Mouse (Mus musculus) thymus, postnatal 14 days (tissue): ENCODE measurements at regions not wholly inside any gene's neighbourhood (a gene's known extent, or its start where the extent isn't known, plus 50 kb on each side); places are given as distances from the start of the nearest gene placed in this dataset.

Experiments
- DNase-seq: peaks from one replicate; pipeline ENCODE4 v3.0.0; 2021

DNA sequence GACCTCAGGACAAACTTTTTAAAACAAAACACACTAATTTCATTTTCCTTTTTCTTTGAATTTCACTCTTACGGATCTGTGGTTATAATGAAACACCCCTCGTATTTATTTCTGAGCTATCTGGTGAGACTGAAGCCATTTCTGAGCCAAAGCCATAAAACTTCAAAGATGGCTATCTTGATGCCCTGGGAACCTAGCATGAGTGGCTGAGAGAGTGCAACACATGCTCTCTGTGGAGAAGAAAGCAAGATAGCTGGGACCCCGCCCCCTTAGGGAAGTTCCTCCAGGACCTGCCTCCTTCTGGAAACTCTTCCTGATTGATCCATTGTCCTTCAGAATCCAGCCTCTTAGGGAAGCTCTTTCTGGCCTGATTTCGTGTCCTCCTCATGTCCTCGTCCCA lies 57.6 kb upstream of the Myb start:
- peak; percentile 21 for DNase-seq

DNA sequence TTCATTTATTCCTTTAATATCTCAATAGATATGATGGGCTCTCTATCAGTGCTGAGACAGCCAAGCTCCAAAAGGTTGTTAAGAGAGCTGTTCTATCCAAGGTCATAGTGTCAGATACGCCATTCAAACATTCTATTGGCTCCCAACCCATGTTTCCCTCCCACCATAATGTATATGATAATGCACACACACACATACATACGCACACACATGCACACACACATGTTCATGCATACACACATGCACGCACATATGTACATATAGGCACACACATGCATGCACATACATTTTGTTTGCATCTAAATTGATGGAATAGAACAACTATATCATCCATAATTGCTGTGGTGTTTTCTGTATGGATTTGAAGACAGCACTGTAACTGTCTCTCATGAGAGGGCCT lies 60.0 kb upstream of the Myb start:
- no peak for DNase-seq

DNA sequence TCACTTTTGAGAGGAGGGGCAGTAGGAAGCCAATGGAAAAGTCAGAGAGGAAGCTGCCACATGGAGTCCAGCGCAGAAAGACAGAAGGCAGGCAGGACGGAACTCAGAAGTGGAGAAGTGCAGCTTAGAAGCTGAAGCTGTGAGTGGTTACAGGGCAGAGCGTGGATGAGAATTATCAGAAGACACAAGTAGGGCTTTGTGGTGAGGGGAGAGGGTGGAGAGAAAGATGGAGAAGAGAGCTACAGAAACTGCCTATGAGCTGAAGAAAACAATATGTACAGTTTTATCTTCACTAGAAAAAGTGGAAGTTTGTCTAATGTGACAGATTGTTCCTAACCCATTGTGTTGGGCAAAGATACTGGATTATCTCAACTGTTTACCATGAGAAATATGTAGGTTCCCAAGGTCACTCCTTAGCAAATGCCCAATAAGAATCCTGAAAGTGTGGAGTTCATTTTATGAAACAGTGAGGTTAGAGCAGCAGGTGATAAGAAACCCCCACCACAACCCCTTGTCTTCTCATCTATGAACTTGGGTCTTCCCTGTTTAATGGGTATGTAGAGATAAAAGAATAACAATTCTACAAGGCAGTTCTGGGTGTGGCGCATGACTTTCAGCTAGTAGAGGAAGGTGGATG lies 60.6 kb upstream of the Myb start:
- DNase-seq, result peak; percentile 5

DNA sequence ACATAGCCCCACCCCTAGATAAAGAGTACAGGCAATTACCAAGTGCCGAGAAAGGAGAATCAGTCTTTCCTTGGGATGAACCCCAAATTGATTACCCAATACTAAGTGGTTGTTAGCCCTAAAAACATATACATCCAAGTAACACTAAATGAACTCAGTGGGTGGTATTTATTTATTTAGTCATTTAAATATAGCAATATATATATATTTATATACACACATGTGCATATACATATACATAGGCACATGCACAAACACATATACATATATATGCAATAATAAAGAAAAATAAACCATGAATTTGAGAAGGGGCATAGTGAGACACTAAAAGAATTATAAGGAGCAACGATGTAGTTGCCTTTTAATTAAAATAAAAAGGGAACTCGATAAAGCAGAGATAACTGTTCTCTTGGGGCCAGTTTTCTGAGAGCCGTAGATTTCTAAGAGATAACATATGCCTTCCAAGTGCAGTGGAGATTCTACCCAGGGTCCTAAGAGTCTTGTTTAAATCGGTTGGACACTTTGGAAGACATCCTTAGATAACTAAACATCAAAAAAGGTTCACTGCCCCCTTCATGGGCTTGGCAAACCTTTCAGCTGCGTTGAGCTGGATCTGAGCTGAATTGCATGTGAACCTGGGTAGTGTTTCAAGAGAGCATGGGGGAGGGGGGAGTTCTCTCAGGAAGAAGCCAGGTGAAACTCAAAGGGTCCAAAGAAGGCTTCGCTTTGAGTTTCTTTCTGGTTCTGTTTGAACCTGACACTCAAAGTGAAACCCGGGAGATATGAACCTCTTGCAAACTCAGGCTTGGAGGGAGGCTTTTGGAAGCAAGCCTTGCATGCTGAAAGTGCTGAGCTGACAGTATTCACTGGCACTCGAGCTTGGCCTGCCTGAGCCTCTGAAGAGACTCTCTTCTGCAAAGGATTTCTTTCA lies 61.6 kb upstream of the Myb start:
- DNase-seq, result peak; percentile 74

DNA sequence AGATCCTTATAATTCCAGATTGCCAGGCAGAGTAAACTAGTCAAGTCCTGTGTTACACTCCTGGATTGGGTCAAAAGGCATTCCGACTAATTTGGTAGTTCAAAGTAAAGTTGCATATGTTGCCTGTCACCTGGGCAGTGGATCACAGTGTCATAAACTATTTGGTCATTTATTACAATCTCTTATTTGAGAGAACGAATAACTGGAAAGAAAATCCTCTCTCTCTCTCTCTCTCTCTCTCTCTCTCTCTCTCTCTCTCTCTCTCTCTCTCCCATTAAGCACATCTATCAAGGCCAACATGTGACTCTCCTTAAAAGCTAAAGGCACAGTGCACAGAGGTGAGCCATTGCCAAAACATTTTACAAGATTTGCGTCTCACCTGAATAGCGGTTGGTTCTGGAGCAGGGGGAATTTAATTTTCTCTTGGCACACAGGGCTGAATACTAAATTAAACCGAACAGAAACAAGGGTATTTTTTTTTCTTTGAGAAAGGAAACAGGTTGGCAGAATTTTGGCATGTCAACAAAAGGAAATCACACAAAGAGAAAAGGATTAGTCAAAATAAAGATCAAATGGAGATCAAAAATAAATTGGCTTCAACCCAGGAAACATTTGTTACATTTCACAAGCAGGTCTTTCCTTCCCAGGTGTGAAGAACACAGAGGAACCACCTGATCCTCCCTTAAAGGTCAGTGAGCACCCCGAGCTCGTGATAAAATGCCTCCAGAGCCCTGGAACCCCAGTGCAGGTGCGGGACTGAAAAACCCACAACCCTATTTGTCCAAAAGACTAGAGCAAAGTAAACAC lies 62.5 kb upstream of the Myb start:
- peak; percentile 41 for DNase-seq

DNA sequence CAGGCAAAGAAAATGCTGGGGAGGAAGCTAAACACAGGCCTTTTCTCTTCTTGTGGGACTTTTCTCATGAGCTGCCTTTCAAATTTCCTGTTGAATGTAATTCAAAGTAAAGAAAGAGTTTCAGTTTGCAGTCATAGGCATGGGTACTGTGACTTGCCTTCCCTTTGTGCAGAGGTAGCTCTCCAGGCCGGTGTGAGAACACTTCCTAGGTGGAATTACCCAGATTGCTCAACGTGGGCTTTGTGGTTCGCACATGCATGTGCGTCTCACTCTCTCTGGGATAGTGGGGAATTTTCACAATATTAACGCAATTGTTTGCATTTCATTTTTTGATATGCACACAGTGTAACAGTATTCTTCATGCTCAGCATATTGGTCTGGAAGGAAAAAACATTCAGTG lies 63.4 kb upstream of the Myb start:
- peak; percentile 39 for DNase-seq

DNA sequence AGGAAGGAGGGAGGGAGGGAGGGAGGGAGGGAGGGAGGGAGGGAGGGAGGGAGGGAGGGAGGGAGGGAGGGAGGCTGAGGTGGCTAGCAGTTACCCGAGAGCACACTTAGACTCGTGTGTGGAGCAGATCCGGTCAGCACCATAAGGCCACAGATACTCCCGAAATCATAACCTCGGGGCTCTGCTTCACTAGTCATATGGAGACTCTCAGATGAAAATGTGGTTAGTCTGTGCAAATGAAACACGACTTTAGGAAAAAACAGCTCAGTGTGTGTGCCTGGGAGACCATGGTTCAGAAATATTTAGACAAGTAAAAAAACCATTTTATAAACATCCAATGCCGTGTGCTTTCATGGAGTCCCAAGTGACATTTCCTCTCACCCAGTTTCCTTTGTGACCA lies 65.4 kb upstream of the Myb start:
- DNase-seq, result peak; percentile 2

DNA sequence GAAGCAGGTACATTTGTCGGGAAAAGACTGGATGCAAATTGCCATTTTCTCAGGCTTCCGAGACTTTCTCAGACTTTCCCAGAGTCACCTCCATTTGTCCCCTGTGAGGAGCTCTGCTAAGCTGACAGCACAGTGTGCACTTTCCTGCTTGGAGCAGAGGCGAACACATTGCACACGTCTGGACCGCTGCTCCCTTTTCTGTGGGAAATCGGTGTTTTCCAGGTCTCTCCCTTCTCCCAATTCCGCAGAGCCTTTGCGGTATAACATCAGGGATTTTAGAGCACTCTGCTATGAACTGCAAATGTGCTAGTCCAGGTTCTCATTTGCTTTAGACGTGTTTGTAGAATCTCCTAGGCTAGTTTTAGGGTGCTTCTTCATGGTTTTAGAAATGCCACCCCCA lies 67.0 kb upstream of the Myb start:
- DNase-seq, result peak; percentile 1

DNA sequence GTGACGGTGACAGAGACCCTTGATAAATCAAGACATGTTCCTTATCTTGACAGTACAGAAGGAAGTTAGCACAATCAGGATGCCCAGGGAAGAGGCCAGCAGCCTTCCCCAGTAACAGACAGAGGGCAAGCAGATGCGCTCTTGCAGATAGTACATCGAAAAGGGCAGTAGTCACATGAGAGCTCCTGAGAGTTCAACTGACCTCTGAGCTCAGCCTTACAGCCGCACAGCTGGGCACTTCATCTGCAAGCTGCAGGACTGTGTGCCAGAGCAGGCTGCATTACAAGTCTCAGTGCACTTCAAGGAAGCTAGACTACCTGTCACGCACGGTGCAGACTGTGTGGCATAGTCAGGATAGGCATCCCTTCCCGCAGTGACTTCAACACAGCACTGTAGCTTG lies 67.2 kb upstream of the Hbs1l start:
- peak; percentile 18 for DNase-seq

DNA sequence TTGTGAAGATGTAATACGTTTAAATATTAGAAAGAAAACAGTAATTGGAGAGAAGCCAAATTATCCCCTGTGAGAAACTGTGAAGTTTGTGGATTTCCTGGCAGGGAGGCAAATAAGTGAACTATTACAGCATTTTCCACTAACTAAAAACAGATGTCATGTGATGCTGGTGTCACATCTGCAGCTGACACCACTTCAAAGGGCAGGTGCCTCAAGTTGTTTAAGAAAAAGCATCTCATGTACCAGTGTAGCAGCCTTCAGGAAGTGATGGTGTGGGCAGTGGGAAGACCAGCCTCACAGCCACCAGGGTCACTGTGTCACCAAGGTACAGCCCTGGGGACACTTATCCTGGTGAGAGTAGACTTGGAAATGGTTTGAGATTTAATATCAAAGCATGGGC lies 60.6 kb upstream of the Hbs1l start:
- DNase-seq, result peak; percentile 83

DNA sequence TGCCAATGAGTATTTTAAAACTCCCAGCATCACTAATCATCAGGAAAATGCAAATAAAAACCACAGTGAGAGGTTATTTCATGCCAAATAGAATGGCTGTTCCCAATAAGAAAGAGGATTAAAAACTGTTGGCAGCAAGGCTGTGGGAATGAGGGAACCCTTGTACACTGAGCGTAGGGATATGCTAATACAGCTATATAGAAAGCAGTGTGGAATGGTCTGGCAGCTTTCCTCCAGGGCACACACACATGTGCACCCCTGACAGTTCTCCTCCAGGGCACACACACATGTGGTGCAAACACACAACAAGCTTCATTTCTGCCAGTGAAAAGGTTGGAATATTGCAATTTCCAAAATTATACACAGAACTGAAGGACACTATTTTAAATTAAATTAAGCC lies 58.8 kb upstream of the Hbs1l start:
- DNase-seq, result peak; percentile 16

DNA sequence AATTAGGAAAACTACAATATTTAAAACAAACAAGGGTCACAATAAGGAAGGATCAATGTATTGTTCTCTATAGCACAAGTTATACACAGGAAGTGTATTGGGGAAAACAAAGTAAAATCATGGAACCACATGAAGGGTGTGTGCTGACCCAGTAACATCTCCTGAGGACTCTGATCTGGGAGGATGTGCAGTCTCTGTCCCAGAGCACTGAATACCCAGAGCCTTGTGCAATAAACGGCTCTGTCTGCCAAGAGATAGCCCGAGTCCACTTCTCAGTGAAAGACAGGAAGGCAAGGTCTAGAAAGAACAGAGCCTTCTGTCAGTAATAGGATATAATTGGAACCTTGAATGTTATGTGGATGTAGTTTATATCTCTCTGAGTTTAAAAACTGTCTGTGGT lies 56.3 kb upstream of the Hbs1l start:
- no peak for DNase-seq

DNA sequence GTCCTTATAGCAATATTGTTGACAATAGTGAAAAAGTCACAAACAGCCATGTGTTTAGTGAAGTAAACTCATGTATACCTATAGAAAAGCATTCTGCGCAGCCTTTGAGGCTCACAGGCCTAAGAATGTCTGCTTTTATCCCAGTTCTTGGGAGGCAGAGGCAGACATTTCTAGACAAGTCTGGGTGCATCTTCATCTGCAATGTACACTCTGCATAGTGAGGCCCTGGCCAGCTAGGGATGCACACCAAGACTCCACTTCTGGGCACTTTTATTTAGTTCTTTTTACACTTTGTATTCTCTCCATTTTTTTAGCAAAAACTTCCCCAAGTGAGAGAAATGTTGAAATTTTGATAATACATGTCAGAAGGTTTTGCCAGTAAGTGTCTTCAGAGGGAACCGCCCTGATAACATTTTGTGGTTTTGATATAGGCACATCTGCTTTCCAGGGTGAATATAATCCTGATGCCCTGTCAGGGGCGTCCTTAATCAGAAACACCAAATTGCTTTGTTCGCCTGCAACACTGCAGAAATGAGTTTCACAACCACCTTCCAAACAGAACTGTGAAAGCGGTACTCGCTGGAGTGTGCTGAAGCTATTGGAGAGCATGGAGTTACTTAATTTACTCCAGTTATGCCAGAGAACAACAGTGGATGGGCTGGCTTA lies 54.1 kb upstream of the Hbs1l start:
- DNase-seq, result no peak

DNA sequence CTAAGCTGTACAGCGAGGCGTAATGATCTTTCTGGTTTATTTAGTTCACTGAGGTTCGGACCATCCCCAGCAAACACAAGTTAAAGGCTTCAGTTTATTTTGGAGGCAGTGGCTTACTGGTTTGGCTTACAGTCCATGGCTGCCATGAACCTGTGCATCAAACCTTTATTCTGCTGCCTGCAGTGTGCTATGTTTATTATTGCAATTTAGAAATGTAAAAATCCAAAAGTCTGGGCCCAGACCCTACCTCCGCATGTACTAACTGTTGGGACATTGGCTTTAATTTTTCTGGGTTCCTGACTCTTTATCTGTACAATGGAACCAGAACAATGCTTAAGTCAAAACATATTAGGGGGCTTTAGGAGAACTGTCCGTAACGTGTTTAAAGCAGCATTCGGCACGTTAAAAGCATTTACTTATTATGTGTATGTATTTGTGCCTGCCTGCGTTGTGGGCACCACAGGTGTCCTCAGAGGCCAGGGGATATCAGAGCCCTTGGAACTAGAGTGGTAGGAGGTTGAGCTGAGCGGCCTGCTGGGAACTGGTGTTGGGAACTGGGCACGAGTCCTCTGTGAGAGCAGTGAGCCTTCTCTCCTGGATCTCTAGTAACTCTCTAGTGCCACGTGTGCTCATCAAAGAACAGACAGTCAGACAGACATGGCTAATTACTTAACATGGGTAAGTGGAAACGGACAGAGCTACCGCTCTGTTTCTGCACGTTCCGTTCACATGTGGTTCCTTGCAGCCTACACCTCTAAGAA lies 53.1 kb upstream of the Hbs1l start:
- no peak for DNase-seq

DNA sequence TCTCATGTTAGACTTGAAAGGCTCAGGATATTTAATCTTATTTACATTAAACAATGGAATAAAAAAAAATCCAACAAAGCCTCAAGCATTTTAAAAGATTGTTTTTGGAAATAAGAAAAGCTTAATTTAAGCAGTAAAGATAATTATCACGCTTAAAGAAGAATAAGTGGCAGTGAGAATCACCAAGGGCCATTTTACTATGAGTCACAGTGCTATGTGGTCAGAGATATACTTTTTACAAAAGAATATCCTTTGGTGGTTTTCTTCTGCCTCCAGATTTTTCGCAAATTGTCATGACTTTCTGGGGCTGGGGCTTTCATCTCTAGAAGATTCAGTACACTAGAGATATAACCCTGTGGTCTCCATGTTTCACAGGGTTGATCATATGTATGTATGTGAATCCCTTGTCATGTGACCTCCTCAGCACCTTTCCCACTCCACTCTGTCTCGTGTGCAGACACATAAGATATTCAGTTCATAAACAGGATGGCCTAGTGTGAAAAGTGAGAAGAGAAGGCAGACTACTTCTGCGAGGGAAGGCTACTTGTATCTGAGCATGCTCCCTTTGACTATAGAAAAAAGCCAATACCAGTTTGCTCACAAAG lies 50.8 kb upstream of the Hbs1l start:
- DNase-seq, result no peak

DNA sequence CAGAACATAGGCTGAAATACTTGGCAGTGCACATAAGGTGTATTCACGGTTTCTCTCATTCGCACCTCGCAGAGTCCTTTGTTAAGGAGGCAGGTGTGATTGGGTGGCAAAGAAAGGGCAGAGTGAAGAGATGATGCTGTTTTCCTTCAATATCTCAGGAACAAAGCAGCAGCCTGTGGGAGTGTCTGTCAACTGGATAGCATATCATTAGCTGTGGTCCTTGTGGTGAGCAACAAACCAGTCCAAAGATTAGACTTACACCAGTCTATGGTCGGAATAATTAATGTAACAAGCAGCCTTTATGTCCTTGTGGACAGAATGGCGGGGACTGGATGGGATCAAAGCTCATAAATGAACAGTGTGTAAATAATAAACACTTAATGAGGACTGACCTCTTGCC lies 50.2 kb upstream of the Hbs1l start:
- DNase-seq, result no peak
